Mouse (Mus musculus): ENCODE results near the gene Prr15.

GRCm38 (mm10) chr6:54313071-54313470, 12.6 kb upstream of the Prr15 start:
- TF ChIP-seq CTCF (conservative IDR thresholded peaks at IDR 0.05; ENCODE audit: low read length), result no peak
- TF ChIP-seq NANOG (IDR thresholded peaks at IDR 0.05; ENCODE audit: borderline replicate concordance, low read length), result no peak
